Mouse (Mus musculus): ENCODE data around the gene Kcnmb4. TPM values are rescaled to one million over a fixed set of nuclear protein-coding genes. Genes with fewer than 3 reads are reported as not detected.

Gene Kcnmb4
- polyA plus RNA-seq, 1 experiment from 2014 or later, result 18.8 TPM

DNA sequence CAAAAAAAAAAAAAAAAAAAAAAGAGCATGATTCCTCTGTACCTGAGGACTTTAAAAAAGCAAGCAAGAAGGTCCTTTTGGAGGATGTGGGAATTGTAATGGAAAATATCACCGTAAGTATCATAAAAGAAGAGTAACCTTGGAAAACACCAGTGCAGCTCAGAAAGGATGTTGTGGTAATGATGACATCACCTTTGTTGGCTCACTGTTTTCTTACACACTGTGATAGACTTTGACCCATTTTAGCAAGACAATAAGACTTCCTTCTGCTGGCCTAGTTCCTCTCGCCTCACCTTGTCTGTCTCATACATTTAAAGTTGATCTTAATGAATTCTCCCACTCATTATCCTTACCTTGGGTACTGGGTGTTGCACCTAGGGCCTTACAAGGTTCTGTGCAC lies 51.1 kb downstream of the Kcnmb4 start:
- Histone ChIP-seq H3K9ac (replicated peaks; ENCODE audit: low read length) (no peak overlapping the region), H3K36me3 (ENCODE audit: control insufficient read depth, insufficient read depth, low read length) (no peaks in the 10 kb centered on the region), H3K4me2 (ENCODE audit: low read length) (no peak overlapping the region), H3K9me3 (ENCODE audit: control insufficient read depth, low read length) (no peaks in the 10 kb centered on the region), H3K27me3 (ENCODE audit: control insufficient read depth, insufficient read depth, low read length) (no peaks in the 10 kb centered on the region), H3K27ac (replicated peaks; ENCODE audit: low read depth, low read length) (no peak overlapping the region), H3K4me3 (replicated peaks; ENCODE audit: low read depth, low read length) (no peak overlapping the region), H3K4me1 (ENCODE audit: control insufficient read depth, insufficient read depth, low read length) (no peaks in the 10 kb centered on the region)
- DNase-seq (no peak), ATAC-seq (ENCODE audit: low FRiP score, low TSS enrichment) (no peak)
- 89% methylated on average over 2 of the region's 2 CpGs for WGBS

DNA sequence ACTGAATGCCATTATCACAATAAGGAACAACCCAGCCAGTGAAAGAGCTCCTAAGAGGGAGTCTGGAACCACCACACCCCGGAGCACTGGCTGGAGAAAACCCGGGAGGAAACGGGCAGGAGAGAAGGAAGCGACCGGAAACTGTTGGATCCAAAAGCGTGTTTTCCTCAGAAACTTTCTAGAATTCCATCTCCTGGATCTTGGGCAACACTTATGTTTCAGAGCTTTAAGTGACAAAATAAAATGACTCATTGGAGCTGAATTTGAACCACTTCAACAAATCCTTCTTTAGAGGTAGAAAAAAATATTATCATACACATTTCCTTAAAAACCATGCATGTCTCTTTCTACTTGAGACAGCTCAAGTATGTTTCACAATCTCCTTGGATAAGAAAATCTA lies 52.7 kb downstream of the Kcnmb4 start:
- H3K27me3 ChIP-seq (ENCODE audit: control insufficient read depth, insufficient read depth, low read length), result no peaks in the 10 kb centered on the region
- no peaks in the 10 kb centered on the region for H3K36me3 ChIP-seq (ENCODE audit: control insufficient read depth, insufficient read depth, low read length)
- H3K4me2 ChIP-seq (ENCODE audit: low read length), result no peak overlapping the region
- no peak for DNase-seq
- H3K9ac ChIP-seq (replicated peaks; ENCODE audit: low read length), result no peak overlapping the region
- no peak for ATAC-seq (ENCODE audit: low FRiP score, low TSS enrichment)
- no peak overlapping the region for H3K4me3 ChIP-seq (replicated peaks; ENCODE audit: low read depth, low read length)
- no peaks in the 10 kb centered on the region for H3K4me1 ChIP-seq (ENCODE audit: control insufficient read depth, insufficient read depth, low read length)
- no peaks in the 10 kb centered on the region for H3K9me3 ChIP-seq (ENCODE audit: control insufficient read depth, low read length)
- no peak overlapping the region for H3K27ac ChIP-seq (replicated peaks; ENCODE audit: low read depth, low read length)
- WGBS, result 78% methylated on average over 6 of the region's 6 CpGs

- Histone ChIP-seq H3K4me3 (replicated peaks; ENCODE audit: low read depth, low read length) (no peak overlapping the region), H3K4me1 (ENCODE audit: control insufficient read depth, insufficient read depth, low read length) (no peaks in the 10 kb centered on the region), H3K9me3 (ENCODE audit: control insufficient read depth, low read length) (no peaks in the 10 kb centered on the region), H3K9ac (replicated peaks; ENCODE audit: low read length) (no peak overlapping the region), H3K36me3 (ENCODE audit: control insufficient read depth, insufficient read depth, low read length) (no peaks in the 10 kb centered on the region), H3K27me3 (ENCODE audit: control insufficient read depth, insufficient read depth, low read length) (no peaks in the 10 kb centered on the region), H3K27ac (replicated peaks; ENCODE audit: low read depth, low read length) (no peak overlapping the region), H3K4me2 (ENCODE audit: low read length) (no peak overlapping the region)
- 75% methylated on average over 24 of the region's 24 CpGs for WGBS
- DNase-seq (no peak), ATAC-seq (ENCODE audit: low FRiP score, low TSS enrichment) (no peak)
These were observed 55.5 kb downstream of the Kcnmb4 start for GRCm38 (mm10) chr10:116418121-116418726.

GRCm38 (mm10) chr10:116416726-116417125 lies 57.0 kb downstream of the Kcnmb4 start:
- Histone ChIP-seq H3K27ac (replicated peaks; ENCODE audit: low read depth, low read length) (no peak overlapping the region), H3K9ac (replicated peaks; ENCODE audit: low read length) (no peak overlapping the region), H3K9me3 (ENCODE audit: control insufficient read depth, low read length) (no peaks in the 10 kb centered on the region), H3K27me3 (ENCODE audit: control insufficient read depth, insufficient read depth, low read length) (no peaks in the 10 kb centered on the region), H3K4me3 (replicated peaks; ENCODE audit: low read depth, low read length) (no peak overlapping the region), H3K36me3 (ENCODE audit: control insufficient read depth, insufficient read depth, low read length) (no peaks in the 10 kb centered on the region), H3K4me1 (ENCODE audit: control insufficient read depth, insufficient read depth, low read length) (no peaks in the 10 kb centered on the region), H3K4me2 (ENCODE audit: low read length) (no peak overlapping the region)
- DNase-seq (no peak), ATAC-seq (ENCODE audit: low FRiP score, low TSS enrichment) (no peak)
- WGBS, result 71% methylated on average over 5 of the region's 5 CpGs

- Histone ChIP-seq H3K27me3 (ENCODE audit: control insufficient read depth, insufficient read depth, low read length) (no peaks in the 10 kb centered on the region), H3K9ac (replicated peaks; ENCODE audit: low read length) (no peak overlapping the region), H3K4me3 (replicated peaks; ENCODE audit: low read depth, low read length) (no peak overlapping the region), H3K9me3 (ENCODE audit: control insufficient read depth, low read length) (no peaks in the 10 kb centered on the region), H3K27ac (replicated peaks; ENCODE audit: low read depth, low read length) (no peak overlapping the region), H3K36me3 (ENCODE audit: control insufficient read depth, insufficient read depth, low read length) (no peaks in the 10 kb centered on the region), H3K4me1 (ENCODE audit: control insufficient read depth, insufficient read depth, low read length) (no peaks in the 10 kb centered on the region), H3K4me2 (ENCODE audit: low read length) (no peak overlapping the region)
- 0 out of 2 replicates have a peak, but pooled peaks have one; percentile 20 for ATAC-seq (ENCODE audit: low FRiP score, low TSS enrichment)
- DNase-seq, result peak; percentile 26
- 27% methylated on average over 6 of the region's 6 CpGs for WGBS
These were observed 57.5 kb downstream of the Kcnmb4 start for GRCm38 (mm10) chr10:116416142-116416541.

DNA sequence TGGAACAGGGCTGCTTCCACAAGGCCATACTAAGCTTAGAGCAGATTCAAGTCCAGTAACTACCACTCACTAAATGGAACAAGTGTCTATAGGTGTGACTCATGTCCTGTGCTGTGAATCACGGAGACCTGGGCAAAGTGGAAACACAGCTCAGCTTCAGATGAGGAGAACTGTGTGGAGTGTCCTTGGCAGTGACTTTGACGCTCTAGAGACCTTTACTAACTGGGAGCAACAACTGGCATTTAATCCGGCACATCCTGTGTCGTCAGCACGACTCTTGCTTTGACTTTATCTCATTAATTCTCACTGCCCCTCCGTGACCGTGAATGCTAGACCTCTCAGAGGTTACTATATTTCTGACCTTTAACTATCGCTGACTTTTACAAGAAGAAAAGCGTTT lies 62.9 kb downstream of the Kcnmb4 start:
- H3K4me3 ChIP-seq (replicated peaks; ENCODE audit: low read depth, low read length), result no peak overlapping the region
- no peak overlapping the region for H3K27ac ChIP-seq (replicated peaks; ENCODE audit: low read depth, low read length)
- no peak overlapping the region for H3K4me2 ChIP-seq (ENCODE audit: low read length)
- H3K4me1 ChIP-seq (ENCODE audit: control insufficient read depth, insufficient read depth, low read length), result no peaks in the 10 kb centered on the region
- DNase-seq, result no peak
- H3K9ac ChIP-seq (replicated peaks; ENCODE audit: low read length), result no peak overlapping the region
- WGBS, result 59% methylated on average over 9 of the region's 9 CpGs
- ATAC-seq (ENCODE audit: low FRiP score, low TSS enrichment), result no peak
- H3K27me3 ChIP-seq (ENCODE audit: control insufficient read depth, insufficient read depth, low read length), result no peaks in the 10 kb centered on the region
- no peaks in the 10 kb centered on the region for H3K9me3 ChIP-seq (ENCODE audit: control insufficient read depth, low read length)
- H3K36me3 ChIP-seq (ENCODE audit: control insufficient read depth, insufficient read depth, low read length), result no peaks in the 10 kb centered on the region

- Histone ChIP-seq H3K4me1 (ENCODE audit: control insufficient read depth, insufficient read depth, low read length) (no peaks in the 10 kb centered on the region), H3K36me3 (ENCODE audit: control insufficient read depth, insufficient read depth, low read length) (no peaks in the 10 kb centered on the region), H3K4me2 (ENCODE audit: low read length) (no peak overlapping the region), H3K9ac (replicated peaks; ENCODE audit: low read length) (no peak overlapping the region; the same call in 1 of the 2 replicates), H3K27me3 (ENCODE audit: control insufficient read depth, insufficient read depth, low read length) (no peaks in the 10 kb centered on the region), H3K9me3 (ENCODE audit: control insufficient read depth, low read length) (no peaks in the 10 kb centered on the region), H3K27ac (replicated peaks; ENCODE audit: low read depth, low read length) (no peak overlapping the region), H3K4me3 (replicated peaks; ENCODE audit: low read depth, low read length) (no peak overlapping the region)
- 70% methylated on average over 19 of the region's 19 CpGs for WGBS
- DNase-seq, result peak; percentile 15
- no peak for ATAC-seq (ENCODE audit: low FRiP score, low TSS enrichment)
These were observed 65.9 kb downstream of the Kcnmb4 start for GRCm38 (mm10) chr10:116407684-116408359.

GRCm38 (mm10) chr10:116405011-116405410 lies 68.7 kb downstream of the Kcnmb4 start:
- H3K9ac ChIP-seq (replicated peaks; ENCODE audit: low read length), result no peak overlapping the region
- H3K36me3 ChIP-seq (ENCODE audit: control insufficient read depth, insufficient read depth, low read length), result no peaks in the 10 kb centered on the region
- DNase-seq (no peak), ATAC-seq (ENCODE audit: low FRiP score, low TSS enrichment) (no peak)
- WGBS, result 93% methylated on average over 6 of the region's 6 CpGs
- no peak overlapping the region for H3K4me3 ChIP-seq (replicated peaks; ENCODE audit: low read depth, low read length)
- H3K4me2 ChIP-seq (ENCODE audit: low read length), result no peak overlapping the region
- H3K27me3 ChIP-seq (ENCODE audit: control insufficient read depth, insufficient read depth, low read length), result no peaks in the 10 kb centered on the region
- H3K27ac ChIP-seq (replicated peaks; ENCODE audit: low read depth, low read length), result no peak overlapping the region
- H3K9me3 ChIP-seq (ENCODE audit: control insufficient read depth, low read length), result no peaks in the 10 kb centered on the region
- no peaks in the 10 kb centered on the region for H3K4me1 ChIP-seq (ENCODE audit: control insufficient read depth, insufficient read depth, low read length)

DNA sequence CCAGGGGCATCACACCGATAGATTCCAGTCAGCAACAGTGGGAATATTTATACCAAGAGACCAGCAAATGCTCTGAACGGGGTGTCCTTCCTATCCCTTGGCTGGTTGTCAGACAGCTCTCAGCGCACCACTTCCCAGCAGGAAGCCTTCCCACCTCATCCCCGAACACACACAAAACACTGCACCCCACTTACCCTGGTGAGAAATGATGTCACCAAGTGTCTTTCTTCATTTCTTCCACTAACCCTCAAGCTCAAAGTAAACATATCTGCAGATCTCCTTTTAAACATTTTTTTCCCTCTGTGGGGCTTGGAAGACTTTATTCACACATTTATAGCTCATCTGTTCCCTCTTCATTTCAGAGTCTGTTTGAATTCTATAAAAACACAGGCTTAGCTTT lies 70.0 kb downstream of the Kcnmb4 start:
- no peak overlapping the region for H3K9ac ChIP-seq (replicated peaks; ENCODE audit: low read length)

More for the DNA sequence above, 70.0 kb downstream of the Kcnmb4 start:
- Histone ChIP-seq H3K27me3 (ENCODE audit: control insufficient read depth, insufficient read depth, low read length) (no peaks in the 10 kb centered on the region), H3K4me3 (replicated peaks; ENCODE audit: low read depth, low read length) (no peak overlapping the region), H3K36me3 (ENCODE audit: control insufficient read depth, insufficient read depth, low read length) (no peaks in the 10 kb centered on the region), H3K4me1 (ENCODE audit: control insufficient read depth, insufficient read depth, low read length) (no peaks in the 10 kb centered on the region), H3K27ac (replicated peaks; ENCODE audit: low read depth, low read length) (no peak overlapping the region), H3K4me2 (ENCODE audit: low read length) (no peak overlapping the region), H3K9me3 (ENCODE audit: control insufficient read depth, low read length) (no peaks in the 10 kb centered on the region)
- ATAC-seq (ENCODE audit: low FRiP score, low TSS enrichment), result no peak
- WGBS, result 84% methylated on average over 4 of the region's 4 CpGs
- no peak for DNase-seq

Data from midbrain, embryonic 14.5 days (tissue).